Mouse (Mus musculus) gastrocnemius, postnatal 4 days (tissue): ENCODE results near the gene Gtdc1. TPM values are rescaled to one million over a fixed set of nuclear protein-coding genes. Genes with fewer than 3 reads are reported as not detected.

Source experiments
- DNase-seq, 2 experiments: peaks; one replicate each; pipeline ENCODE4 v3.0.0; 2021 to 2022; ENCODE audit warnings: low spot score in 2 of 2, mixed read lengths in 2 of 2
- total RNA-seq, 2 experiments: library from RNA; stranded (reverse); gene quantifications; 2 replicates each; pipeline ENCODE4 v1.2.3; 2021

Gene Gtdc1
- total RNA-seq, 2 experiments from 2014 or later = 39.2 to 41.0 TPM

GRCm38 (mm10) chr2:44926167-44926682 is 1.2 kb downstream of the Gtdc1 start:
- DNase-seq = no peak

- DNase-seq = no peak
These were observed 2.8 kb downstream of the Gtdc1 start for GRCm38 (mm10) chr2:44924618-44925017.

- no peak for DNase-seq
These were observed 4.2 kb downstream of the Gtdc1 start for GRCm38 (mm10) chr2:44923056-44923883.

- DNase-seq = no peak
These were observed 5.0 kb downstream of the Gtdc1 start for GRCm38 (mm10) chr2:44922500-44922899.

GRCm38 (mm10) chr2:44920471-44920870 is 7.0 kb downstream of the Gtdc1 start:
- DNase-seq = no peak

- no peak for DNase-seq
These were observed 8.1 kb downstream of the Gtdc1 start for GRCm38 (mm10) chr2:44919326-44919725.

- DNase-seq = no peak
These were observed 8.7 kb downstream of the Gtdc1 start for GRCm38 (mm10) chr2:44918737-44919136.

- no peak for DNase-seq
These were observed 11.2 kb downstream of the Gtdc1 start for GRCm38 (mm10) chr2:44916286-44916685.

GRCm38 (mm10) chr2:44897801-44898200 is 29.7 kb downstream of the Gtdc1 start:
- DNase-seq = no peak

GRCm38 (mm10) chr2:44873718-44874117 is 53.7 kb downstream of the Gtdc1 start:
- DNase-seq = no peak

GRCm38 (mm10) chr2:44864726-44865125 is 62.7 kb downstream of the Gtdc1 start:
- DNase-seq = no peak

GRCm38 (mm10) chr2:44854475-44854874 is 73.0 kb downstream of the Gtdc1 start:
- no peak for DNase-seq

GRCm38 (mm10) chr2:44849666-44850065 is 77.8 kb downstream of the Gtdc1 start:
- no peak for DNase-seq

- no peak for DNase-seq
These were observed 79.3 kb downstream of the Gtdc1 start for GRCm38 (mm10) chr2:44848156-44848555.

- DNase-seq = no peak
These were observed 82.0 kb downstream of the Gtdc1 start for GRCm38 (mm10) chr2:44845424-44845823.

- DNase-seq = no peak
These were observed 97.7 kb downstream of the Gtdc1 start for GRCm38 (mm10) chr2:44829753-44830152.

- no peak for DNase-seq
These were observed 98.1 kb downstream of the Gtdc1 start for GRCm38 (mm10) chr2:44829346-44829745.

- DNase-seq = no peak
These were observed 100.8 kb downstream of the Gtdc1 start for GRCm38 (mm10) chr2:44826609-44827008.

GRCm38 (mm10) chr2:44817787-44818186 is 109.7 kb downstream of the Gtdc1 start:
- no peak for DNase-seq

GRCm38 (mm10) chr2:44813729-44814128 is 113.7 kb downstream of the Gtdc1 start:
- DNase-seq = no peak

GRCm38 (mm10) chr2:44804497-44804896 is 123.0 kb downstream of the Gtdc1 start:
- no peak for DNase-seq

- DNase-seq = no peak
These were observed 126.1 kb downstream of the Gtdc1 start for GRCm38 (mm10) chr2:44801361-44801760.

GRCm38 (mm10) chr2:44791840-44792239 is 135.6 kb downstream of the Gtdc1 start:
- DNase-seq = no peak
